Mouse (Mus musculus): ENCODE data around the gene Apbb1.

Apbb1 gene

GRCm38 (mm10) chr7:105581094-105581703, at the start of gene Apbb1:
Gene Apbb1 (minus strand): TSS chr7:105581653.
- in situ Hi-C loops (cut with MboI) = no loop called here

- in situ Hi-C loops (cut with MboI) = no loop called here
Measured at GRCm38 (mm10) chr7:105628633-105629032, 47.2 kb upstream of the Apbb1 start.

GRCm38 (mm10) chr7:105625397-105625796, 43.9 kb upstream of the Apbb1 start:
- in situ Hi-C loops (cut with MboI) = no loop called here

GRCm38 (mm10) chr7:105621646-105622292, 40.3 kb upstream of the Apbb1 start:
- in situ Hi-C loops (cut with MboI) = no loop called here

- in situ Hi-C loops (cut with MboI) = no loop called here
Measured at GRCm38 (mm10) chr7:105621053-105621452, 39.6 kb upstream of the Apbb1 start.

GRCm38 (mm10) chr7:105619701-105620100, 38.2 kb upstream of the Apbb1 start:
- in situ Hi-C loops (cut with MboI) = no loop called here

- in situ Hi-C loops (cut with MboI) = no loop called here
Measured at GRCm38 (mm10) chr7:105617810-105618209, 36.4 kb upstream of the Apbb1 start.

GRCm38 (mm10) chr7:105616561-105616960, 35.1 kb upstream of the Apbb1 start:
- in situ Hi-C loops (cut with MboI) = no loop called here

GRCm38 (mm10) chr7:105615720-105616119, 34.3 kb upstream of the Apbb1 start:
- in situ Hi-C loops (cut with MboI) = no loop called here

- in situ Hi-C loops (cut with MboI) = no loop called here
Measured at GRCm38 (mm10) chr7:105614400-105614799, 32.9 kb upstream of the Apbb1 start.

GRCm38 (mm10) chr7:105611767-105612166, 30.3 kb upstream of the Apbb1 start:
- in situ Hi-C loops (cut with MboI) = no loop called here

GRCm38 (mm10) chr7:105608467-105608866, 27.0 kb upstream of the Apbb1 start:
- in situ Hi-C loops (cut with MboI) = no loop called here

GRCm38 (mm10) chr7:105602860-105603623, 21.6 kb upstream of the Apbb1 start:
- in situ Hi-C loops (cut with MboI) = no loop called here

GRCm38 (mm10) chr7:105590097-105590496, 8.6 kb upstream of the Apbb1 start:
- in situ Hi-C loops (cut with MboI) = no loop called here

GRCm38 (mm10) chr7:105588325-105588912, 7.0 kb upstream of the Apbb1 start:
- in situ Hi-C loops (cut with MboI) = no loop called here

GRCm38 (mm10) chr7:105581959-105582358, 506 bp upstream of the Apbb1 start:
- in situ Hi-C loops (cut with MboI) = no loop called here

GRCm38 (mm10) chr7:105580627-105581089, 795 bp downstream of the Apbb1 start:
- in situ Hi-C loops (cut with MboI) = no loop called here

GRCm38 (mm10) chr7:105578481-105578880, 3.0 kb downstream of the Apbb1 start:
- in situ Hi-C loops (cut with MboI) = no loop called here

GRCm38 (mm10) chr7:105577377-105577871, 4.0 kb downstream of the Apbb1 start:
- in situ Hi-C loops (cut with MboI) = no loop called here

- in situ Hi-C loops (cut with MboI) = no loop called here
Measured at GRCm38 (mm10) chr7:105576166-105576748, 5.2 kb downstream of the Apbb1 start.

- in situ Hi-C loops (cut with MboI) = no loop called here
Measured at GRCm38 (mm10) chr7:105574537-105574936, 6.9 kb downstream of the Apbb1 start.

- in situ Hi-C loops (cut with MboI) = no loop called here
Measured at GRCm38 (mm10) chr7:105572949-105573348, 8.5 kb downstream of the Apbb1 start.
